Mouse (Mus musculus): ENCODE measurements around the gene Aprt. TPM values are rescaled to one million over a fixed set of nuclear protein-coding genes. Genes with fewer than 3 reads are reported as not detected.

Gene Aprt
- polyA plus RNA-seq, 1 experiment, result 338 TPM

DNA sequence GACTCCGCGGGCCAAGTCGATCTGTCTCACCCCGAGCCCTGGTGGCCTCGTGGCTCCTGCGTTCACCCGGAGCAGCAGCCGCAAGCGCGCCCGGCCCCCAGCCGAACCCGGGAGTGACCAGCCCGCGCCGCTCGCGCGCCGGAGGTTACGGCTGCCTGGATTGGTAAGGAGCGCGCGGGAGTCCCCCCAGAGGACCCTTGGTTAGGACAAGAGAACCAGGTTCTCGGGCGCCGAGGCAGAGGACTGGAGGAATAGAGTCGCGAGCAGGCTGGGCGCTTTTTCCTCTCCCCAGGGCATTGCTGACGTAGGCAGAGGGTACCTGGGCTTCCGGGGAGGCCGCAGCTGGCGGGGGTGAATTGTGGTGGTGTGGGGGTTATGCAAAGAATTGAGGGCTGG, 8.6 kb downstream of the Aprt start:
- Histone ChIP-seq H3K36me3 (replicated peaks; ENCODE audit: low read length) (peaks cover 41% of the 10 kb centered on the region), H3K27me3 (replicated peaks) (no peaks in the 10 kb centered on the region), H3K9me3 (no peaks in the 10 kb centered on the region), H3K4me1 (peaks cover 64% of the 10 kb centered on the region), H3K4me3 (replicated peaks) (peak overlapping the region; percentile 97)
- TF ChIP-seq FLI1 (IDR thresholded peaks at IDR 0.05; ENCODE audit: low read length) (no peak; the same call in 1 of the 2 replicates), GATA1 (IDR thresholded peaks at IDR 0.05; ENCODE audit: borderline replicate concordance, low read length) (no peak)

GRCm38 (mm10) chr8:122567361-122568108, 9.2 kb downstream of the Aprt start, which contains the start of gene Cdt1:
TSS of gene Cdt1 (plus strand) at chr8:122568015.
- H3K9me3 ChIP-seq, result no peaks in the 10 kb centered on the region
- peaks cover 35% of the 10 kb centered on the region for H3K36me3 ChIP-seq (replicated peaks; ENCODE audit: low read length)
- H3K4me1 ChIP-seq, result peaks cover 62% of the 10 kb centered on the region
- TF ChIP-seq GATA1 (IDR thresholded peaks at IDR 0.05; ENCODE audit: borderline replicate concordance, low read length) (no peak), FLI1 (IDR thresholded peaks at IDR 0.05; ENCODE audit: low read length) (peak; percentile 47; the same call in 1 of the 2 replicates)
- no peaks in the 10 kb centered on the region for H3K27me3 ChIP-seq (replicated peaks)
- peak within 1 kb of the TSS; percentile 97 for H3K4me3 ChIP-seq (replicated peaks)

DNA sequence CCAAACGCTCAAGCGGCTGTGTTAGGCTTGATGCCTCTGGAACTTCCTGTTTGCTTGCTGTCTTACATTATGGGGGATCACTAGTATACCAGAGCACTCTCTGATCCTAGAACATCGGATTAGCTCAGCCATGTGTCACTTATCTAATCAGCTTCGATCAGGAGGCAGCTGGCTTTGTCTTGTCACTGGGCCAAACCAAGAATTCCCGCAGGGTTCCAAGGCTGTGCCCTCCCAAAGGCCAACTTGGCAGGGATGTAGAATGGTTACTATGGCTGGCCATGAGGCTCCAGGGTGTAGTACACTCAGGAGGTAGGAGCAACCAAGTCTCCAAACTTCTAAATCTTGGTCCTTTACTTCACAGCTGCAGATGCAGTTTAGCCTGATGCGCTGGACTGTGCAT, 9.9 kb downstream of the Aprt start:
- Histone ChIP-seq H3K9me3 (no peaks in the 10 kb centered on the region), H3K36me3 (replicated peaks; ENCODE audit: low read length) (peaks cover 27% of the 10 kb centered on the region), H3K4me1 (peaks cover 54% of the 10 kb centered on the region), H3K27me3 (replicated peaks) (no peaks in the 10 kb centered on the region), H3K4me3 (replicated peaks) (peak overlapping the region; percentile 97)
- TF ChIP-seq FLI1 (IDR thresholded peaks at IDR 0.05; ENCODE audit: low read length), result no peak
- TF ChIP-seq GATA1 (IDR thresholded peaks at IDR 0.05; ENCODE audit: borderline replicate concordance, low read length), result no peak

DNA sequence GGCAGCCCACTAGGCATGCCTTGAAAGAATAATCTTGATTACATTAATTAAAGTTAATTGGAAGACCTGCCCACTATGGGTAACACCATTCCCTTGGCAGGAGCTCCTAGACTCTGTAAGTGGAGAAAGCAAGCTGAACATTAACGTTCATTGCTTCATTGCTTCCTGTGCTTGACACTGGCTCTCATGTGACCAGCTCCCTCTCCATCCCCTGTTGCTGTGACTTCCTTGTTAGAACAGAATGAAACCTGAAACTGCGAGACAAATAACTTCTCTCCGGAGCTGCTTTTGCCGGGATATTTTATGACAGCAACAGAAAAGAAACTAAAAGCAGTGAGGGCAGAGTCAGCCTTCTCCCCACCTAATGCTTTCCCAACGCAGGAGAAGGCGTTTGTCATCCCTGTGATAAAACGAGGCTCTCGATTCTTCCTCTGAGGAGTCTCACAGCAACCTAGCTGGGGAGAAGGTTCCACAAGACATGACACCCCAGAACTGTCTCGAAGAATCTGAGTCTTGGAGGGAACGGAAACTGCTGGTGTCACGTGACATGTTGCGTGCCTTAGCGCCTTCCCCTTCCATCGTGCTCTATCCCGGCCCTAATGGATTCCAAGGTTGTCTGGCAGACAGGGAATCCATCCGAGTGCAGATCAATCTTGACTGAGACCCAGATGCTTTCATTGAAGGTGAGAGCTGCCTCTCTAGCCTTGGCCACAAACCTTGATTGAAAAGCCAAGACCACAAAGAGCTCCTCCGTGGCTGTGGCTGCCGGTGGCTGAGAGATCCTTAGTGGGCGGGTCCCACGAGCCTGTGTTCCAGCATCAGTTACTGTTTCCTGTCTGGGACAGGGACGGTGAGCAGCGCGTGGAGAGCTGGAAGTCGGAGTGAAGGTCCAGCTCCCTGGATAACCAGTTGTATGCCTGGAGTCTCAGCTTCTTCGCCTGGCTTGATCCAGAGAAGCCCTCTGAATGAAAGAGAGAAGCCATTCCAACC, 12.1 kb downstream of the Aprt start:
- peak overlapping the region; percentile 11 for H3K4me3 ChIP-seq (replicated peaks)
- H3K27me3 ChIP-seq (replicated peaks), result no peaks in the 10 kb centered on the region
- no peaks in the 10 kb centered on the region for H3K9me3 ChIP-seq
- TF ChIP-seq FLI1 (IDR thresholded peaks at IDR 0.05; ENCODE audit: low read length) (no peak), GATA1 (IDR thresholded peaks at IDR 0.05; ENCODE audit: borderline replicate concordance, low read length) (no peak)
- H3K4me1 ChIP-seq, result peaks cover 60% of the 10 kb centered on the region
- H3K36me3 ChIP-seq (replicated peaks; ENCODE audit: low read length), result peaks cover 6% of the 10 kb centered on the region

DNA sequence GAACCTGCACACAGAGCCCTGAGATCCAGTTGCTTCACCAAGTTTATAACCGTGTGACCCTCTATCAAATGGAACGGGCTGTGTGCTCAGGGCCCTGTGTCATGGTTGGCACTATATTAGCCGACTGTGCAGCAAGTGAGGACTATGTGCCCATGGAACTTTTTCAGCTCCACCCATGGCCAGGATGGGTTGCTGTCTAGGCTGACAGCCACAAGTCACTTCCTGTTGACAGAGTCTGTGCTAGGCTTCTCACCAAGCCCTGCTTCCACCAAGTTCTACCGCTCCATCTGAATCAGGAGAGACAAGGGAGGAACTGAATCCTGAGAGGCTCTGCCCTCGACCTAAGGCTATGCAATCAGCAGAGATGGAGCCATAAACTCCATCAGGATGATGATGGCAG, 15.5 kb downstream of the Aprt start:
- Histone ChIP-seq H3K27me3 (replicated peaks) (no peaks in the 10 kb centered on the region), H3K9me3 (no peaks in the 10 kb centered on the region), H3K4me3 (replicated peaks) (peak overlapping the region; percentile 64), H3K4me1 (peaks cover 67% of the 10 kb centered on the region), H3K36me3 (replicated peaks; ENCODE audit: low read length) (no peaks in the 10 kb centered on the region)
- no peak for TF ChIP-seq FLI1 (IDR thresholded peaks at IDR 0.05; ENCODE audit: low read length)
- TF ChIP-seq GATA1 (IDR thresholded peaks at IDR 0.05; ENCODE audit: borderline replicate concordance, low read length), result no peak

DNA sequence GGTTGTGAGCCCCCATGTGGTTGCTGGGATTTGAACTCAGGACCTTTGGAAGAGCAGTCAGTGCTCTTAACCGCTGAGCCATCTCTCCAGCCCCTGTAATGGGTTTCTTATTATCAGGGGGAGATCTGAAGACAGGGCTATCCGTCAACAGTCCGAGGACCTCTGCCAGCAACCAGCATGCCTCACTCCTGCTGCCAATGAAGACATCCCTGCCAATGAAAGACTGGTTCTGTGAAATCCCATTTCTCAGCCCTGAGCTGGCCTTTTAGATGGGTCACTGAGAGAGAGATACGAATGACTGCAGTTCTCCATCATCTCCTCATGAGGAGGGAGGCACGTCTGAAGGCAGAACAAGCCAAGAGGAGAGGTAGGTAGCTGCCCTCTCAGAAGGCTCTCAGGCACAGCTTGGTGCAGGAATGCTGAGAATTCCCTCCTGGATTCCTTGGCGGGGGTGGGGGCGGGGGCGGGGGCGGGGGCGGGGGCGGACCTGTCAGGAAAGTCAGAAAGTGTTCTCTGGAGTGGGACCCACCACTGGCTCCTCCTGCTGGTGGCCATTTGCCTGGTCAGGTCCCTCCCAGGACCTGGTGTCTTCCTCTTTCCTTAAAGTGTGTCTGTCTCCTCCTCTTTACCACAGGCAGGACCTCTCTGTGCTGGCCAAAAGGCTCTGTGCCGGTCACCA, 17.9 kb downstream of the Aprt start:
- Histone ChIP-seq H3K4me1 (peaks cover 62% of the 10 kb centered on the region), H3K9me3 (no peaks in the 10 kb centered on the region), H3K36me3 (replicated peaks; ENCODE audit: low read length) (no peaks in the 10 kb centered on the region), H3K27me3 (replicated peaks) (no peaks in the 10 kb centered on the region), H3K4me3 (replicated peaks) (peak overlapping the region; percentile 62)
- TF ChIP-seq GATA1 (IDR thresholded peaks at IDR 0.05; ENCODE audit: borderline replicate concordance, low read length), result no peak
- no peak for TF ChIP-seq FLI1 (IDR thresholded peaks at IDR 0.05; ENCODE audit: low read length)

GRCm38 (mm10) chr8:122557248-122558038, 19.3 kb downstream of the Aprt start:
- Histone ChIP-seq H3K9me3 (no peaks in the 10 kb centered on the region), H3K27me3 (replicated peaks) (no peaks in the 10 kb centered on the region), H3K4me1 (peaks cover 65% of the 10 kb centered on the region), H3K4me3 (replicated peaks) (peak overlapping the region; percentile 91), H3K36me3 (replicated peaks; ENCODE audit: low read length) (no peaks in the 10 kb centered on the region)
- no peak for TF ChIP-seq GATA1 (IDR thresholded peaks at IDR 0.05; ENCODE audit: borderline replicate concordance, low read length)
- no peak for TF ChIP-seq FLI1 (IDR thresholded peaks at IDR 0.05; ENCODE audit: low read length)

- peaks cover 69% of the 10 kb centered on the region for H3K4me1 ChIP-seq
- H3K9me3 ChIP-seq, result no peaks in the 10 kb centered on the region
- no peaks in the 10 kb centered on the region for H3K27me3 ChIP-seq (replicated peaks)
- H3K36me3 ChIP-seq (replicated peaks; ENCODE audit: low read length), result no peaks in the 10 kb centered on the region
- TF ChIP-seq FLI1 (IDR thresholded peaks at IDR 0.05; ENCODE audit: low read length), result no peak
- TF ChIP-seq GATA1 (IDR thresholded peaks at IDR 0.05; ENCODE audit: borderline replicate concordance, low read length), result no peak
- H3K4me3 ChIP-seq (replicated peaks), result peak overlapping the region; percentile 91
Measured at GRCm38 (mm10) chr8:122556030-122557009, 20.4 kb downstream of the Aprt start.

Data from megakaryocyte, embryonic 14.5 days (primary cell).